Mouse (Mus musculus): ENCODE results near the gene Scd2. TPM values are rescaled to one million over a fixed set of nuclear protein-coding genes. Genes with fewer than 3 reads are reported as not detected.
"Not testable (repeated sequence)": the region's sequence is repeated elsewhere in the genome, so short reads cannot be mapped to it uniquely, and the experiment has no call there.

The Scd2 gene
- polyA plus RNA-seq (2015; fragmentation: Nextera tagmentation; extraction: Ambion mirVana): 134 and 148 TPM in 2 replicates

GRCm38 (mm10) chr19:44292941-44293768, at the start of gene Scd2:
Gene Scd2 (plus strand): TSS chr19:44293674.
- Histone ChIP-seq H3K27me3 (ENCODE audit: control insufficient read depth, insufficient read depth, low read length) (no peaks in the 10 kb centered on the region), H3K4me2 (ENCODE audit: low read depth, low read length) (peak within 1 kb of the TSS; percentile 96), H3K4me1 (ENCODE audit: control insufficient read depth, insufficient read depth, low read length) (peaks cover 45% of the 10 kb centered on the region), H3K9me3 (replicated peaks; ENCODE audit: control insufficient read depth, low read length) (no peaks in the 10 kb centered on the region), H3K27ac (ENCODE audit: low read length) (peak within 1 kb of the TSS; percentile 98), H3K4me3 (ENCODE audit: low read length) (peak within 1 kb of the TSS; percentile 81), H3K36me3 (ENCODE audit: control insufficient read depth, insufficient read depth) (peaks cover 20% of the 10 kb centered on the region), H3K9ac (ENCODE audit: low read length) (peak within 1 kb of the TSS; percentile 91)
- WGBS: 2% methylated on average over 21 of the region's 21 CpGs
- ATAC-seq (replicated peaks; ENCODE audit: extremely low read depth, insufficient read depth, low FRiP score): peak; percentile 10

DNA sequence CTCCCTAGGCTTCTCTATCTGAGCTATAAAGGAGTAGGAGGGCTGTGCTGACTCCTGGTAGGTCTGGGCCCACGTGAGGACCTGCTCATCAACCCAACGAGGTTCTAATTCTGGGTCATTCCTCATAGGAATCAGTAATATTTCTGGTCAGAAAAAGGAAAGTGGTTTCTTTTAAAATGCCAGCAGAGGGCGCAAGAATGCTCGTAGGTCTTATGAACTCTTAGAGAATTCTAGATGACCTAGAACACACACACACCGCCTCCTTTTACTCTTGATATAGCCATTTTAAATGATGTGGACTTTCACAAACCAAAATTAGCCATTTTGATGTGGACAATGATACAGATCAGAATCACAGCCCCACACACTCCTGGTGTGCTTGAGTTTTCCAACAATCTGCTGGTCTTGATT, 47.7 kb upstream of the Scd2 start:
- Histone ChIP-seq H3K36me3 (ENCODE audit: control insufficient read depth, insufficient read depth) (no peaks in the 10 kb centered on the region), H3K9ac (ENCODE audit: low read length) (no peak overlapping the region), H3K27me3 (ENCODE audit: control insufficient read depth, insufficient read depth, low read length) (no peaks in the 10 kb centered on the region), H3K27ac (ENCODE audit: low read length) (no peak overlapping the region), H3K9me3 (replicated peaks; ENCODE audit: control insufficient read depth, low read length) (no peaks in the 10 kb centered on the region), H3K4me2 (ENCODE audit: low read depth, low read length) (peak overlapping the region; percentile 45), H3K4me1 (ENCODE audit: control insufficient read depth, insufficient read depth, low read length) (peaks cover 22% of the 10 kb centered on the region), H3K4me3 (ENCODE audit: low read length) (peak overlapping the region; percentile 5; the same call in 1 of the 2 replicates)
- ATAC-seq (replicated peaks; ENCODE audit: extremely low read depth, insufficient read depth, low FRiP score): no peak
- WGBS: 3% methylated on average over 5 of the region's 5 CpGs

GRCm38 (mm10) chr19:44246341-44246911, 47.0 kb upstream of the Scd2 start:
- Histone ChIP-seq H3K36me3 (ENCODE audit: control insufficient read depth, insufficient read depth) (no peaks in the 10 kb centered on the region), H3K9me3 (replicated peaks; ENCODE audit: control insufficient read depth, low read length) (no peaks in the 10 kb centered on the region), H3K9ac (ENCODE audit: low read length) (0 out of 2 replicates have a peak overlapping the region, but pooled peaks have one; percentile 3), H3K4me2 (ENCODE audit: low read depth, low read length) (peak overlapping the region; percentile 45), H3K27ac (ENCODE audit: low read length) (no peak overlapping the region), H3K4me3 (ENCODE audit: low read length) (peak overlapping the region; percentile 5; the same call in 1 of the 2 replicates), H3K4me1 (ENCODE audit: control insufficient read depth, insufficient read depth, low read length) (peaks cover 22% of the 10 kb centered on the region), H3K27me3 (ENCODE audit: control insufficient read depth, insufficient read depth, low read length) (no peaks in the 10 kb centered on the region)
- WGBS: 32% methylated on average over 11 of the region's 11 CpGs
- ATAC-seq (replicated peaks; ENCODE audit: extremely low read depth, insufficient read depth, low FRiP score): no peak

GRCm38 (mm10) chr19:44247281-44248080, 46.0 kb upstream of the Scd2 start:
- Histone ChIP-seq H3K27ac (ENCODE audit: low read length) (peak overlapping the region; percentile 93), H3K27me3 (ENCODE audit: control insufficient read depth, insufficient read depth, low read length) (no peaks in the 10 kb centered on the region), H3K9ac (ENCODE audit: low read length) (peak overlapping the region; percentile 75), H3K9me3 (replicated peaks; ENCODE audit: control insufficient read depth, low read length) (no peaks in the 10 kb centered on the region), H3K4me2 (ENCODE audit: low read depth, low read length) (peak overlapping the region; percentile 89), H3K4me1 (ENCODE audit: control insufficient read depth, insufficient read depth, low read length) (peaks cover 22% of the 10 kb centered on the region), H3K4me3 (ENCODE audit: low read length) (peak overlapping the region; percentile 59), H3K36me3 (ENCODE audit: control insufficient read depth, insufficient read depth) (no peaks in the 10 kb centered on the region)
- WGBS: 5% methylated on average over 25 of the region's 25 CpGs
- no peak; the same call in 1 of the 2 replicates for ATAC-seq (replicated peaks; ENCODE audit: extremely low read depth, insufficient read depth, low FRiP score)

DNA sequence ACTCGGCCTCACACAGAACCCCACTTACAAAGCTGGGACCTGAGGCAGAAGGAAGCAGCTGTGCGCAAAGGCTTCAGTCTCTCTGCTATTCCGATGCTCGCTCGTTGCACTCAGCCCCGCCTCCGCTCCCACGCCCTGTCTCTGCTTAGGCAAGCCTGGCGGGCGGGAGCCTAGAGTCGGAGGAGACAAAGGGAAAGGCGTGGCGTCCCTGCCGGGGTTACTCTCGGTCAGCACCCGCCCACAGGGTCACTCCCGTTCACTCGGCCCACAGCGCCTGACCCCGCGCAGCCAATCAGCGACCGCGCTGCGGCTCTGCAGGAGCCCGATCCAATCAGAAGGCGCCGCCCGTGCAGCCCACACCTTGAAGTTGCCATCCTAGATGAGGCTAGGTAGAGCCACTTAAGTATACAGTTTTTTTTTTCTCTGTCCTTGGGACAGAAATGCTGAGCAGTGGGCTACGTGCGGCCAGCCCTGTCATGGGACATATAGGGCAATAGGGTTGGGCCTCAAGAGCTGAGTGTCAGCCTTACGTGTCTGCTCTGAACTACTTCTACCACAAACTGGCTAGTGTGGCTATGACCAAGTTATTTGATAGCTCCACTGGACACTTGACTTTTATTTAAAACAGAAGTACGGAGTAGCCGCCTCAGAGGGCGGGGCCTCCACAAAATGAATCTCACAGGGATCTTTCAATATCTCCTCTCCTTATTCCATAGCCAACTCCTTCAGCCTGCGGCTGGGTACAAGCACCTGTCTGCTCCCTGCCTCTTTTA, 45.2 kb upstream of the Scd2 start:
- WGBS: 3% methylated on average over 36 of the region's 36 CpGs
- H3K9ac ChIP-seq (ENCODE audit: low read length): peak overlapping the region; percentile 75
- H3K4me2 ChIP-seq (ENCODE audit: low read depth, low read length): peak overlapping the region; percentile 89
- H3K27ac ChIP-seq (ENCODE audit: low read length): peak overlapping the region; percentile 93
- peak; percentile 99 for ATAC-seq (replicated peaks; ENCODE audit: extremely low read depth, insufficient read depth, low FRiP score)
- peak overlapping the region; percentile 59 for H3K4me3 ChIP-seq (ENCODE audit: low read length)
- H3K36me3 ChIP-seq (ENCODE audit: control insufficient read depth, insufficient read depth): no peaks in the 10 kb centered on the region
- H3K27me3 ChIP-seq (ENCODE audit: control insufficient read depth, insufficient read depth, low read length): no peaks in the 10 kb centered on the region
- no peaks in the 10 kb centered on the region for H3K9me3 ChIP-seq (replicated peaks; ENCODE audit: control insufficient read depth, low read length)
- H3K4me1 ChIP-seq (ENCODE audit: control insufficient read depth, insufficient read depth, low read length): peaks cover 22% of the 10 kb centered on the region

DNA sequence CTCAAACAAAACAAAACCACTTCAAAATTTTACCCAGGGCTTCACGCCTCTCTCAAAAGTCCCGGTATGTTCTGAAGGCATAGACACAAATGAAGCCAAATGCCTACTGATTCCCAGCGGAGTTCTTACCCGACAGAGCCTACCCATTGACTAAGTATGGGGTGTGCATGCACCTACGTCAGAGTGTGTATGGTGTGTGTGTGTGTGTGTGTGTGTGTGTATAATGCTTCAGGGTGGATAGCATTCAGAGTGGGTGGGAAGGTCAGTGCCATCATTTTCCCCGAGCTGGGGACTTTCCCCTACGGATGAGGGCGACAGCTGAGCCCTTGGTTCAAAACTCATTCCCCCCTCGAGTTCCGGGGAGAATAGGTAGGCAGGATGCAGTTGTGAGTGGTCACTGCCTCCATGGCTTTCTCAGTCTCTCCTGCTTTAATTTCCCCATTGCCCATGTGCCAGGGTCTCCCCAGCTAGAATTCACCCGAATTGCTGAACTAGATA, 44.6 kb upstream of the Scd2 start:
- Histone ChIP-seq H3K9ac (ENCODE audit: low read length) (0 out of 2 replicates have a peak overlapping the region, but pooled peaks have one; percentile 14), H3K27ac (ENCODE audit: low read length) (peak overlapping the region; percentile 80), H3K4me2 (ENCODE audit: low read depth, low read length) (peak overlapping the region; percentile 89), H3K36me3 (ENCODE audit: control insufficient read depth, insufficient read depth) (no peaks in the 10 kb centered on the region), H3K27me3 (ENCODE audit: control insufficient read depth, insufficient read depth, low read length) (no peaks in the 10 kb centered on the region), H3K4me1 (ENCODE audit: control insufficient read depth, insufficient read depth, low read length) (peaks cover 22% of the 10 kb centered on the region), H3K9me3 (replicated peaks; ENCODE audit: control insufficient read depth, low read length) (no peaks in the 10 kb centered on the region), H3K4me3 (ENCODE audit: low read length) (peak overlapping the region; percentile 34; the same call in 1 of the 2 replicates)
- no peak for ATAC-seq (replicated peaks; ENCODE audit: extremely low read depth, insufficient read depth, low FRiP score)
- 76% methylated on average over 11 of the region's 11 CpGs for WGBS

- not testable (repeated sequence) for H3K27me3 ChIP-seq (ENCODE audit: control insufficient read depth, insufficient read depth, low read length); H3K9me3 ChIP-seq (replicated peaks; ENCODE audit: control insufficient read depth, low read length); H3K36me3 ChIP-seq (ENCODE audit: control insufficient read depth, insufficient read depth); H3K4me2 ChIP-seq (ENCODE audit: low read depth, low read length); H3K4me3 ChIP-seq (ENCODE audit: low read length); ATAC-seq (replicated peaks; ENCODE audit: extremely low read depth, insufficient read depth, low FRiP score); H3K27ac ChIP-seq (ENCODE audit: low read length); H3K9ac ChIP-seq (ENCODE audit: low read length)
- 91% methylated on average over 6 of the region's 6 CpGs for WGBS
- peaks cover 28% of the 10 kb centered on the region for H3K4me1 ChIP-seq (ENCODE audit: control insufficient read depth, insufficient read depth, low read length)
Observed at GRCm38 (mm10) chr19:44251138-44251537, 42.3 kb upstream of the Scd2 start.

- no peak overlapping the region for H3K4me2 ChIP-seq (ENCODE audit: low read depth, low read length)
- H3K9ac ChIP-seq (ENCODE audit: low read length): no peak overlapping the region
- no peaks in the 10 kb centered on the region for H3K9me3 ChIP-seq (replicated peaks; ENCODE audit: control insufficient read depth, low read length)
- H3K27ac ChIP-seq (ENCODE audit: low read length): no peak overlapping the region
- no peak for ATAC-seq (replicated peaks; ENCODE audit: extremely low read depth, insufficient read depth, low FRiP score)
- WGBS: 58% methylated on average over 12 of the region's 12 CpGs
- no peak overlapping the region for H3K4me3 ChIP-seq (ENCODE audit: low read length)
- H3K27me3 ChIP-seq (ENCODE audit: control insufficient read depth, insufficient read depth, low read length): no peaks in the 10 kb centered on the region
- H3K4me1 ChIP-seq (ENCODE audit: control insufficient read depth, insufficient read depth, low read length): peaks cover 20% of the 10 kb centered on the region
- no peaks in the 10 kb centered on the region for H3K36me3 ChIP-seq (ENCODE audit: control insufficient read depth, insufficient read depth)
Observed at GRCm38 (mm10) chr19:44251936-44252558, 41.4 kb upstream of the Scd2 start.

All from heart, embryonic 16.5 days (tissue).